Mouse (Mus musculus): ENCODE results near the gene Hsd3b1. TPM values are rescaled to one million over a fixed set of nuclear protein-coding genes. Genes with fewer than 3 reads are reported as not detected.

Gene Hsd3b1
- total and polyA plus RNA-seq, 3 experiments = not detected

DNA sequence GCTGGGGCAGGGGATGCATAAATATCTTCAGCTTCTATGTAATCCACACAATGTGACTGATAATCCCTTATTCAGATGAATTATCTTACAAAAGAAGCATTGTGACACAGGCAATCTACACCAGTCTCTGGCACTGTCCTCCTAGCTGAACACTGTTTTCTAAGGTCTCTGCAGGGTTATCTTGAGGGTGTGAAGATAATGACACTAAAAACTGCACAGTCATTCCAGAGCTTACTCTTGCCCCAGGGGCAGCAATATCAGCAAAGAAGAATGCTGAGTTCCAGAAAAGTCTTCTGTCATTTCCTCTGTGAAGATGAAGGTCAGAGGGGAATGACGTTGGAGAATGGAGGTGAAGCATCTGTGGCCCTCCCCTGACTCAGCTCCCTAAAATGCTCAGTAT, 2.7 kb downstream of the Hsd3b1 start:
- in situ Hi-C loops (cut with MboI; ENCODE audit: low pct_ligation_motif_present, low pct_unique_long_range_greater_than_20kb, low sequenced_read_pairs) (no loop called here), dilution Hi-C loops (cut with MboI; ENCODE audit: extremely low pct_ligation_motif_present, extremely low pct_unique_long_range_greater_than_20kb, low sequenced_read_pairs) (no loop called here)
- Histone ChIP-seq H3K27me3 (replicated peaks) (peaks cover 2% of the 10 kb centered on the region), H3K79me2 (replicated peaks; ENCODE audit: control insufficient read depth, extremely low read depth, insufficient read depth, poor library complexity, severe bottlenecking) (no peaks in the 10 kb centered on the region), H3K4me2 (ENCODE audit: insufficient read depth, low read depth, poor library complexity, severe bottlenecking) (no peak overlapping the region), H3K9me3 (replicated peaks; ENCODE audit: low read length) (no peaks in the 10 kb centered on the region), H3K4me1 (ENCODE audit: control insufficient read depth in 1 of 2, insufficient read depth in 2 of 2) (no peaks in the 10 kb centered on the region), H3K27ac (ENCODE audit: insufficient read depth, low read depth) (no peak overlapping the region), H3K36me3 (replicated peaks in 1 of 2; ENCODE audit: control insufficient read depth in 1 of 2, insufficient read depth in 1 of 2, low read length in 1 of 2) (no peaks in the 10 kb centered on the region), H3K9ac (ENCODE audit: insufficient read depth, low read depth) (no peak overlapping the region), H3K4me3 (replicated peaks in 1 of 3; ENCODE audit: low read depth in 2 of 3, low read length in 2 of 3, poor library complexity in 1 of 3) (no peak overlapping the region)
- no peak for DNase-seq (ENCODE audit: extremely low read depth)
- no peak for TF ChIP-seq MXI1 (IDR thresholded peaks at IDR 0.05; ENCODE audit: low read depth, low read length)
- no peak for TF ChIP-seq JUN (IDR thresholded peaks at IDR 0.05; ENCODE audit: insufficient read depth, low read depth, low read length)
- no peak for TF ChIP-seq NELFE (IDR thresholded peaks at IDR 0.05; ENCODE audit: low read depth, low read length)
- no peak for TF ChIP-seq CTCF (conservative IDR thresholded peaks at IDR 0.05 in 1 of 2, IDR thresholded peaks at IDR 0.05 in 1 of 2; ENCODE audit: low read depth in 2 of 2, low read length in 2 of 2)
- TF ChIP-seq MAFK (IDR thresholded peaks at IDR 0.05; ENCODE audit: insufficient replicate concordance, low read length) = no peak
- TF ChIP-seq EP300 (IDR thresholded peaks at IDR 0.05; ENCODE audit: low read length) = no peak
- TF ChIP-seq ZNF384 (IDR thresholded peaks at IDR 0.05; ENCODE audit: low read depth, low read length) = no peak
- TF ChIP-seq USF2 (conservative IDR thresholded peaks at IDR 0.05; ENCODE audit: low read depth, low read length) = no peak
- no peak for TF ChIP-seq SIN3A (IDR thresholded peaks at IDR 0.05; ENCODE audit: low read length)

DNA sequence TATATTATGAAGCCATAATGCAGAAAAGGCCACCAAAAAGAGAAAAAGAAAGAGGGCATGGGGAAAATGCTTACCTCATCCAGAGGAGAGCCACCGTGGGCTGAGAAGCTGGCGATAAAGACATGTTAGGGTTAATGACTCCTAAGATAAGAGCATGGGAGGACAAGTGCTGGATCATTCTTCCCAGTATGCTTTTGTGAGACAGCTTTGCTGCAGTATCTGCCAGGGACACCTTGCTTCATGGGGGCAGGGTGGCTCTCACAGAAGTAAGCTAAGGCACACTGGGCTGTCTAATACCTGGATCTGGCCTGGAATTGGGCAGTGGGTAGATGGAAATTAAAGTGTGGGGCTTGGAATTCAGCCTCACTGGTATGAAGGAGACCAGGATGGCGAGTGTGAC, 4.4 kb downstream of the Hsd3b1 start:
- no peaks in the 10 kb centered on the region for H3K4me1 ChIP-seq (ENCODE audit: control insufficient read depth in 1 of 2, insufficient read depth in 2 of 2)
- in situ Hi-C loops (cut with MboI; ENCODE audit: low pct_ligation_motif_present, low pct_unique_long_range_greater_than_20kb, low sequenced_read_pairs) (no loop called here), dilution Hi-C loops (cut with MboI; ENCODE audit: extremely low pct_ligation_motif_present, extremely low pct_unique_long_range_greater_than_20kb, low sequenced_read_pairs) (no loop called here)
- DNase-seq (ENCODE audit: extremely low read depth) = no peak
- no peak overlapping the region for H3K9ac ChIP-seq (ENCODE audit: insufficient read depth, low read depth)
- no peak for TF ChIP-seq E2F4 (IDR thresholded peaks at IDR 0.05; ENCODE audit: insufficient replicate concordance, low read depth, low read length)
- TF ChIP-seq JUN (IDR thresholded peaks at IDR 0.05; ENCODE audit: insufficient read depth, low read depth, low read length) = no peak
- TF ChIP-seq TCF12 (IDR thresholded peaks at IDR 0.05; ENCODE audit: low read depth, low read length) = no peak
- TF ChIP-seq CTCF (conservative IDR thresholded peaks at IDR 0.05 in 1 of 2, IDR thresholded peaks at IDR 0.05 in 1 of 2; ENCODE audit: low read depth in 2 of 2, low read length in 2 of 2) = no peak
- TF ChIP-seq HCFC1 (IDR thresholded peaks at IDR 0.05; ENCODE audit: low read depth, low read length) = no peak
- no peak for TF ChIP-seq EP300 (IDR thresholded peaks at IDR 0.05; ENCODE audit: low read length)
- no peak for TF ChIP-seq BHLHE40 (IDR thresholded peaks at IDR 0.05; ENCODE audit: low read depth, low read length)
- TF ChIP-seq ELF1 (IDR thresholded peaks at IDR 0.05; ENCODE audit: low read depth, low read length) = no peak
- TF ChIP-seq MXI1 (IDR thresholded peaks at IDR 0.05; ENCODE audit: low read depth, low read length) = no peak
- TF ChIP-seq USF1 (IDR thresholded peaks at IDR 0.05; ENCODE audit: low read depth, low read length) = no peak
- no peak for TF ChIP-seq CHD1 (IDR thresholded peaks at IDR 0.05; ENCODE audit: low read depth, low read length)
- no peak for TF ChIP-seq USF2 (conservative IDR thresholded peaks at IDR 0.05; ENCODE audit: low read depth, low read length)
- no peak for TF ChIP-seq UBTF (IDR thresholded peaks at IDR 0.05; ENCODE audit: low read depth, low read length)
- TF ChIP-seq RAD21 (IDR thresholded peaks at IDR 0.05; ENCODE audit: low read depth, low read length) = no peak
- no peak for TF ChIP-seq ZMIZ1 (IDR thresholded peaks at IDR 0.05; ENCODE audit: low read depth, low read length)
- no peak for TF ChIP-seq NRF1 (IDR thresholded peaks at IDR 0.05; ENCODE audit: low read depth, low read length)
- no peak for TF ChIP-seq ZNF384 (IDR thresholded peaks at IDR 0.05; ENCODE audit: low read depth, low read length)
- no peak for TF ChIP-seq RCOR1 (conservative IDR thresholded peaks at IDR 0.05; ENCODE audit: low read depth, low read length)
- no peak for TF ChIP-seq MEF2A (IDR thresholded peaks at IDR 0.05; ENCODE audit: borderline replicate concordance, low read depth, low read length)
- no peak for TF ChIP-seq SIN3A (IDR thresholded peaks at IDR 0.05; ENCODE audit: low read length)
- no peaks in the 10 kb centered on the region for H3K79me2 ChIP-seq (replicated peaks; ENCODE audit: control insufficient read depth, extremely low read depth, insufficient read depth, poor library complexity, severe bottlenecking)
- H3K27ac ChIP-seq (ENCODE audit: insufficient read depth, low read depth) = no peak overlapping the region
- no peaks in the 10 kb centered on the region for H3K36me3 ChIP-seq (replicated peaks in 1 of 2; ENCODE audit: control insufficient read depth in 1 of 2, insufficient read depth in 1 of 2, low read length in 1 of 2)
- H3K27me3 ChIP-seq (replicated peaks) = no peaks in the 10 kb centered on the region
- H3K4me2 ChIP-seq (ENCODE audit: insufficient read depth, low read depth, poor library complexity, severe bottlenecking) = no peak overlapping the region
- H3K4me3 ChIP-seq (replicated peaks in 1 of 3; ENCODE audit: low read depth in 2 of 3, low read length in 2 of 3, poor library complexity in 1 of 3) = no peak overlapping the region
- no peaks in the 10 kb centered on the region for H3K9me3 ChIP-seq (replicated peaks; ENCODE audit: low read length)
